Mouse (Mus musculus) central nervous system, embryonic 11.5 days (tissue): ENCODE measurements around the gene Nfs1. TPM values are rescaled to one million over a fixed set of nuclear protein-coding genes. Genes with fewer than 3 reads are reported as not detected.

Experiments used
- polyA plus RNA-seq: library from polyadenylated mRNA; depleted of rRNA; stranded (reverse); fragments of >200 nt; gene quantifications from 2 replicates; pipeline ENCODE4 v1.2.3, GENCODE M21; 2012; rRNA removed

Nfs1 gene
- polyA plus RNA-seq: 30.6 and 34.0 TPM in 2 replicates

DNA sequence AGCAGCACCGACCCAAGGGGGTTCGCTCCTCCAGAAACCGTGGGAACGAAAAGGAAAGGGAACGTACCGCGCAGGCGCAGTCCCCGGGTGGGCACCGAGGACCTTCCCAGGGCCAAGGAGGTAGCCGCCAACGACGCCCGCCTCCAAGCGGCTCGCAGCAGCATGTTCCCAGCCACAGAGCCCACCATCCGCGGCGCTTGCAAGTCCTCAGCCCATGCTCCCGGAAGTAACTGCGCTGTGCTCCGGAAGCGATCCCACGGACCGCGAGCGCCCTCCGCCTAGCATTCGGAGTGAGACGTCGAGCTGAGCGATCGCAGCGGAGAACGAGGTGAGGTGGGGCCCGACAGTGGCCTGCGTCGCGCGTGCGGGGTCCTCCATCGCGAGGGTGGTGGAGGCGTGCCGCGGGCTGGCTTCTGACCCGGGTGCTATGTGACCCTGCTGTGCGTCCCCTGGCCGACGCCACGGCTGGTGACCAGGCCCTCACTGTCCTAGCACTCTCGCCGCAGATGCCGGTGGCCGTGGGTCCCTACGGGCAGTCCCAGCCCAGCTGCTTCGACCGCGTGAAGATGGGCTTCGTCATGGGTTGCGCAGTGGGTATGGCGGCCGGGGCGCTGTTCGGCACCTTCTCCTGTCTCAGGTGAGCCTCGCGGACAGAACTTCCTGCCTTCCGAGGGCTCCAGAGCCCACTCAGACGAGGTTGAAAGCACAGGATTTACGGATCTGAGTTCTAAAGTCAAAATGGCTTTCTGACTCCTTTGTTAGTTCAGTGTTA, at the start of gene Nfs1, which contains the start of gene Romo1:
TSS of gene Nfs1 (minus strand) at position 234 of the 772 bp plus-strand sequence.
TSS of gene Romo1 (plus strand) at position 87 of the 772 bp plus-strand sequence.

DNA sequence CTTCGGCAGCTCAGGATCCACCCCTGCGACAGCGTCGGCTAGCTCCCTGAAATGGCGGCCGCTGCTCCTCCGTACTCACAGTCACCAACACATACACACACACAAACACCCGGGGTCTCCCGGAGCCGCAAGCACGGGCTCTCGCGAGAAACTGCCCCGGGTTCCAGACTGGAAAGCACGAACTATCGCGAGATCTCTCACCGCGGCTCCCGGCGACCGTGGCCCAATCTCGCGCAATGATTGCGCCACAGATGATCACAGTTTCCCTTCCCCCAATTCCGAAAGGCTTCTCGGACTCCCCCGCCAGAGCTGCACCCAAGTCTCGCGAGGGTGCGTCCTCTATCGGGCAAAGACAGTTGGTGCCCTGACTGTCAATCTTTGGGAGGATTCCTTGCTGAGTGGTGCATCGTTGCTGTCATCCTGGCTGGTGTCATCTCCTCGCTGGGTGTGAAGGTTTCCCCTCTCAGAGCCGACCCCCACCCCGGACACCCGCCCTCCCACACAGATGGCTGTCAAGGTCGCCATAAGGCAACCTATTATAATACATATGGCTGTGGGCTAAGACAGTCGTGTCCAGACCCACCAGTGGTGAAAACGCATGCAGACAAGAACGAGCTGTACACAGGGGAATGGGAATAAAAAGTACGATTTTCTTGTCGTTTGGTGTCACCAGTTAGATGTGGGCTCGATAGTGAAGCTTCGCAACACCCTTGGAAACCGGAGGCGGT, 36.3 kb upstream of the Nfs1 start, which contains the start of gene Rbm39:
TSS of gene Rbm39 (minus strand) at position 145 of the 728 bp plus-strand sequence.

GRCm38 (mm10) chr2:156126992-156127391, 17.0 kb downstream of the Nfs1 start, which contains the start of gene Gm28036:
Gm28036 (minus strand) TSS chr2:156127092.

GRCm38 (mm10) chr2:156111358-156112079, 32.5 kb downstream of the Nfs1 start, which contains the start of the genes Cpne1 and Rbm12:
Cpne1 (minus strand) TSS chr2:156111965.
Rbm12 (minus strand) TSS chr2:156111978.

Other genes with a start within 250 kb of the Nfs1 start
- gene Uqcc1, start 213.9 kb downstream of the Nfs1 start, polyA plus RNA-seq: 51.2 and 79.7 TPM in 2 replicates
- not detected in 2 replicates for gene Gm15557, start 203.5 kb downstream of the Nfs1 start, polyA plus RNA-seq
- 0.66 and 2.9 TPM in 2 replicates for gene Gdf5, start 198.8 kb downstream of the Nfs1 start, polyA plus RNA-seq
- gene Cep250, start 187.7 kb downstream of the Nfs1 start, polyA plus RNA-seq: 30.5 and 45.1 TPM in 2 replicates
- gene 6430550D23Rik, start 136.2 kb downstream of the Nfs1 start, polyA plus RNA-seq: 2.1 and 2.9 TPM in 2 replicates
- gene Ergic3, start 136.1 kb downstream of the Nfs1 start, polyA plus RNA-seq: 201 and 262 TPM in 2 replicates
- gene Fer1l4, start 91.2 kb downstream of the Nfs1 start, polyA plus RNA-seq: 0.04 and 0.14 TPM in 2 replicates
- gene Spag4, start 79.0 kb downstream of the Nfs1 start, polyA plus RNA-seq: 7.6 and 10.3 TPM in 2 replicates
- gene Cpne1, start 32.2 kb downstream of the Nfs1 start, polyA plus RNA-seq: 75.0 and 96.1 TPM in 2 replicates
- gene Rbm12, start 32.2 kb downstream of the Nfs1 start, polyA plus RNA-seq: 25.4 and 33.3 TPM in 2 replicates
- gene Gm28036, start 17.1 kb downstream of the Nfs1 start, polyA plus RNA-seq: 4.9 and 10.8 TPM in 2 replicates
- gene Romo1, start 147 bp downstream of the Nfs1 start, polyA plus RNA-seq: 301 and 635 TPM in 2 replicates
- gene Rbm39, start 36.1 kb upstream of the Nfs1 start, polyA plus RNA-seq: 307 and 357 TPM in 2 replicates
- gene Phf20, start 52.3 kb upstream of the Nfs1 start, polyA plus RNA-seq: 25.3 and 33.0 TPM in 2 replicates
- 2.8 and 3.6 TPM in 2 replicates for gene Cnbd2, start 168.1 kb upstream of the Nfs1 start, polyA plus RNA-seq
- 65.6 and 166 TPM in 2 replicates for gene Scand1, start 168.5 kb upstream of the Nfs1 start, polyA plus RNA-seq